Mouse (Mus musculus): ENCODE measurements around the gene Ssbp3. TPM values are rescaled to one million over a fixed set of nuclear protein-coding genes. Genes with fewer than 3 reads are reported as not detected.
A peak's percentile ranks its signal among the peaks of the same experiment; 100 is the strongest.

The Ssbp3 gene
- polyA plus RNA-seq, 1 experiment from 2014 or later, result 119 TPM

- Histone ChIP-seq H3K9me3 (replicated peaks) (no peaks in the 10 kb centered on the region), H3K4me3 (no peak overlapping the region), H3K27ac (replicated peaks) (0 out of 2 replicates have a peak overlapping the region, but pooled peaks have one; percentile 42), H3K36me3 (peaks cover 99% of the 10 kb centered on the region), H3K4me1 (peaks cover 13% of the 10 kb centered on the region), H3K27me3 (ENCODE audit: low read depth, poor library complexity, severe bottlenecking) (no peaks in the 10 kb centered on the region)
- no peak for DNase-seq (ENCODE audit: low spot score)
- 96% methylated on average over 4 of the region's 4 CpGs for WGBS
Measured at GRCm38 (mm10) chr4:107038303-107038702, 127.8 kb downstream of the Ssbp3 start.

- H3K27ac ChIP-seq (replicated peaks), result peak overlapping the region; percentile 42; the same call in 1 of the 2 replicates
- no peaks in the 10 kb centered on the region for H3K9me3 ChIP-seq (replicated peaks)
- no peaks in the 10 kb centered on the region for H3K27me3 ChIP-seq (ENCODE audit: low read depth, poor library complexity, severe bottlenecking)
- no peak for DNase-seq (ENCODE audit: low spot score)
- WGBS, result 65% methylated on average over 8 of the region's 8 CpGs
- H3K36me3 ChIP-seq, result peaks cover 99% of the 10 kb centered on the region
- no peak overlapping the region for H3K4me3 ChIP-seq
- H3K4me1 ChIP-seq, result peaks cover 13% of the 10 kb centered on the region
Measured at GRCm38 (mm10) chr4:107039270-107039669, 128.8 kb downstream of the Ssbp3 start.

- Histone ChIP-seq H3K27me3 (ENCODE audit: low read depth, poor library complexity, severe bottlenecking) (no peaks in the 10 kb centered on the region), H3K4me3 (no peak overlapping the region), H3K4me1 (peaks cover 13% of the 10 kb centered on the region), H3K9me3 (replicated peaks) (no peaks in the 10 kb centered on the region), H3K36me3 (peaks cover 99% of the 10 kb centered on the region), H3K27ac (replicated peaks) (no peak overlapping the region)
- WGBS, result 94% methylated on average over 6 of the region's 6 CpGs
- no peak for DNase-seq (ENCODE audit: low spot score)
Measured at GRCm38 (mm10) chr4:107042304-107042703, 131.8 kb downstream of the Ssbp3 start.

GRCm38 (mm10) chr4:107045188-107045587 lies 134.7 kb downstream of the Ssbp3 start:
- Histone ChIP-seq H3K4me3 (no peak overlapping the region), H3K36me3 (peaks cover 96% of the 10 kb centered on the region), H3K4me1 (peaks cover 7% of the 10 kb centered on the region; the same call in 1 of the 2 replicates), H3K27me3 (ENCODE audit: low read depth, poor library complexity, severe bottlenecking) (no peaks in the 10 kb centered on the region), H3K9me3 (replicated peaks) (no peaks in the 10 kb centered on the region), H3K27ac (replicated peaks) (no peak overlapping the region)
- over 99% methylated on average over 13 of the region's 13 CpGs for WGBS
- DNase-seq (ENCODE audit: low spot score), result no peak

GRCm38 (mm10) chr4:107047806-107048205 lies 137.3 kb downstream of the Ssbp3 start:
- Histone ChIP-seq H3K27me3 (ENCODE audit: low read depth, poor library complexity, severe bottlenecking) (no peaks in the 10 kb centered on the region), H3K27ac (replicated peaks) (no peak overlapping the region), H3K9me3 (replicated peaks) (no peaks in the 10 kb centered on the region), H3K4me1 (peaks cover 13% of the 10 kb centered on the region; the same call in 1 of the 2 replicates), H3K4me3 (no peak overlapping the region), H3K36me3 (peaks cover 74% of the 10 kb centered on the region)
- no peak for DNase-seq (ENCODE audit: low spot score)
- 90% methylated on average over 5 of the region's 5 CpGs for WGBS

GRCm38 (mm10) chr4:107048568-107049162 lies 138.2 kb downstream of the Ssbp3 start:
- 90% methylated on average over 11 of the region's 11 CpGs for WGBS
- Histone ChIP-seq H3K27ac (replicated peaks) (no peak overlapping the region), H3K36me3 (peaks cover 66% of the 10 kb centered on the region)

GRCm38 (mm10) chr4:107051889-107052288 lies 141.4 kb downstream of the Ssbp3 start:
- 50% methylated on average over 4 of the region's 4 CpGs for WGBS
- peaks cover 13% of the 10 kb centered on the region; the same call in 1 of the 2 replicates for H3K4me1 ChIP-seq
- H3K27me3 ChIP-seq (ENCODE audit: low read depth, poor library complexity, severe bottlenecking), result no peaks in the 10 kb centered on the region
- no peak for DNase-seq (ENCODE audit: low spot score)
- no peaks in the 10 kb centered on the region for H3K9me3 ChIP-seq (replicated peaks)
- H3K4me3 ChIP-seq, result no peak overlapping the region
- peaks cover 58% of the 10 kb centered on the region for H3K36me3 ChIP-seq
- H3K27ac ChIP-seq (replicated peaks), result no peak overlapping the region

More at GRCm38 (mm10) chr4:107048568-107049162, 138.2 kb downstream of the Ssbp3 start:
- H3K4me1 ChIP-seq, result peaks cover 13% of the 10 kb centered on the region; the same call in 1 of the 2 replicates
- no peak for DNase-seq (ENCODE audit: low spot score)
- no peak overlapping the region for H3K4me3 ChIP-seq
- H3K9me3 ChIP-seq (replicated peaks), result no peaks in the 10 kb centered on the region
- H3K27me3 ChIP-seq (ENCODE audit: low read depth, poor library complexity, severe bottlenecking), result no peaks in the 10 kb centered on the region

- DNase-seq (ENCODE audit: low spot score), result no peak
- WGBS, result 45% methylated on average over 5 of the region's 5 CpGs
- Histone ChIP-seq H3K27me3 (ENCODE audit: low read depth, poor library complexity, severe bottlenecking) (no peaks in the 10 kb centered on the region), H3K4me1 (peaks cover 13% of the 10 kb centered on the region; the same call in 1 of the 2 replicates), H3K27ac (replicated peaks) (0 out of 2 replicates have a peak overlapping the region, but pooled peaks have one; percentile 24), H3K36me3 (peaks cover 58% of the 10 kb centered on the region), H3K4me3 (no peak overlapping the region), H3K9me3 (replicated peaks) (no peaks in the 10 kb centered on the region)
Measured at GRCm38 (mm10) chr4:107052962-107053553, 142.6 kb downstream of the Ssbp3 start.

- Histone ChIP-seq H3K4me1 (peaks cover 3% of the 10 kb centered on the region; the same call in 1 of the 2 replicates), H3K4me3 (no peak overlapping the region), H3K9me3 (replicated peaks) (no peaks in the 10 kb centered on the region), H3K27me3 (ENCODE audit: low read depth, poor library complexity, severe bottlenecking) (no peaks in the 10 kb centered on the region), H3K27ac (replicated peaks) (no peak overlapping the region), H3K36me3 (peaks cover 67% of the 10 kb centered on the region)
- no peak for DNase-seq (ENCODE audit: low spot score)
- WGBS, result 91% methylated on average over 3 of the region's 3 CpGs
Measured at GRCm38 (mm10) chr4:107056088-107056487, 145.6 kb downstream of the Ssbp3 start.

GRCm38 (mm10) chr4:107058346-107058745 lies 147.8 kb downstream of the Ssbp3 start:
- DNase-seq (ENCODE audit: low spot score), result no peak
- Histone ChIP-seq H3K4me1 (no peaks in the 10 kb centered on the region), H3K36me3 (peaks cover 89% of the 10 kb centered on the region), H3K4me3 (no peak overlapping the region), H3K9me3 (replicated peaks) (no peaks in the 10 kb centered on the region), H3K27me3 (ENCODE audit: low read depth, poor library complexity, severe bottlenecking) (no peaks in the 10 kb centered on the region), H3K27ac (replicated peaks) (no peak overlapping the region)
- 94% methylated on average over 5 of the region's 5 CpGs for WGBS

GRCm38 (mm10) chr4:107058781-107059180 lies 148.3 kb downstream of the Ssbp3 start:
- Histone ChIP-seq H3K4me3 (no peak overlapping the region), H3K36me3 (peaks cover 93% of the 10 kb centered on the region), H3K4me1 (no peaks in the 10 kb centered on the region), H3K27ac (replicated peaks) (no peak overlapping the region), H3K27me3 (ENCODE audit: low read depth, poor library complexity, severe bottlenecking) (no peaks in the 10 kb centered on the region), H3K9me3 (replicated peaks) (no peaks in the 10 kb centered on the region)
- WGBS, result 92% methylated on average over 6 of the region's 6 CpGs
- no peak for DNase-seq (ENCODE audit: low spot score)

GRCm38 (mm10) chr4:107061560-107061959 lies 151.1 kb downstream of the Ssbp3 start:
- WGBS, result 95% methylated on average over 4 of the region's 4 CpGs
- Histone ChIP-seq H3K36me3 (peaks cover 83% of the 10 kb centered on the region), H3K27ac (replicated peaks) (no peak overlapping the region), H3K4me1 (peaks cover 14% of the 10 kb centered on the region), H3K27me3 (ENCODE audit: low read depth, poor library complexity, severe bottlenecking) (no peaks in the 10 kb centered on the region), H3K9me3 (replicated peaks) (no peaks in the 10 kb centered on the region), H3K4me3 (no peak overlapping the region)
- no peak for DNase-seq (ENCODE audit: low spot score)

- no peak overlapping the region for H3K4me3 ChIP-seq
- no peak overlapping the region for H3K27ac ChIP-seq (replicated peaks)
- peaks cover 67% of the 10 kb centered on the region for H3K36me3 ChIP-seq
- H3K9me3 ChIP-seq (replicated peaks), result no peaks in the 10 kb centered on the region
- H3K27me3 ChIP-seq (ENCODE audit: low read depth, poor library complexity, severe bottlenecking), result peaks cover under 1% of the 10 kb centered on the region; the same call in 1 of the 2 replicates
- 93% methylated on average over 3 of the region's 3 CpGs for WGBS
- peaks cover 27% of the 10 kb centered on the region for H3K4me1 ChIP-seq
- DNase-seq (ENCODE audit: low spot score), result no peak
Measured at GRCm38 (mm10) chr4:107063214-107063613, 152.7 kb downstream of the Ssbp3 start.

All from midbrain, embryonic 10.5 days (tissue).